Mouse (Mus musculus) myocyte (in vitro differentiated cells): ENCODE measurements around the gene Chl1.

ENCODE experiments used
- CEBPB ChIP-seq: IDR thresholded peaks from 2 replicates; pipeline ENCODE4 v1.6.1; 2011; ENCODE audit warnings: mild to moderate bottlenecking, moderate library complexity; ENCODE audit not compliant: poor library complexity, insufficient read depth, severe bottlenecking
- MAX ChIP-seq: IDR thresholded peaks from one replicate; pipeline ENCODE4 v1.6.1; 2011; ENCODE audit warnings: low read depth, mild to moderate bottlenecking, control low read depth
- POLR2A ChIP-seq: IDR thresholded peaks from one replicate; pipeline ENCODE4 v1.6.1; 2011; ENCODE audit warnings: low read depth, mild to moderate bottlenecking, control low read depth, moderate library complexity; ENCODE audit not compliant: insufficient read length
- REST ChIP-seq: IDR thresholded peaks from one replicate; pipeline ENCODE4 v1.6.1; 2011; ENCODE audit warnings: mild to moderate bottlenecking, control low read depth, moderate library complexity; ENCODE audit not compliant: insufficient read depth, insufficient read length
- SRF ChIP-seq: IDR thresholded peaks from one replicate; pipeline ENCODE4 v1.6.1; 2011; ENCODE audit warnings: low read depth; ENCODE audit not compliant: control insufficient read depth, insufficient read length
- TCF12 ChIP-seq: IDR thresholded peaks from one replicate; pipeline ENCODE4 v1.6.1; 2011; ENCODE audit warnings: mild to moderate bottlenecking, control low read depth; ENCODE audit not compliant: poor library complexity, insufficient read depth, severe bottlenecking

DNA sequence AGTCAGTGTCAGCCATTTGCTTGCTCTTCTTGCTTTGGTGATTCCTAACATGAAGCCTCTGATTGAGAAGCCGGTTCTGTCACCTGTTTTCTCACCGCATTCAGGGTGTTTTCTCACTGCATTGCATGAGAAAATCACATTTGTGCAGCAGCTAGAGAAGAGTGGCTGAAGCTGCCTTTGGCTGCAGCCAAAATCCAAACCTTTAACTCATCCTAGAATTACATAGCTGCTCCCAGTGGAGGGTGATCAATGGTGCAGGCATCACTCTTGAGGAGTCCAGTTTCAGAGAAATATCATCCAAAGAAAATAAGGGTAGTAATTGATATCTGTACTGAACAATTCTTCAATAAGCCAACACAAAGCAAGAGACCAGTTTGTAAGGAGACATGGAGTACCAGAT is 154.8 kb downstream of the Chl1 start:
- no peak for TF ChIP-seq SRF
- no peak for TF ChIP-seq MAX
- TF ChIP-seq REST, result no peak
- TF ChIP-seq CEBPB, result no peak
- TF ChIP-seq TCF12, result no peak
- no peak for TF ChIP-seq POLR2A
